Mouse (Mus musculus): ENCODE results near the gene Oard1.

Oard1 gene

GRCm38 (mm10) chr17:48437421-48437911, 27.7 kb downstream of the Oard1 start:
- no peak for DNase-seq

GRCm38 (mm10) chr17:48442745-48443457, 33.1 kb downstream of the Oard1 start:
- DNase-seq, result no peak

- no peak for DNase-seq
These were observed 33.8 kb downstream of the Oard1 start for GRCm38 (mm10) chr17:48443542-48444145.

- DNase-seq, result no peak
These were observed 37.9 kb downstream of the Oard1 start for GRCm38 (mm10) chr17:48447675-48448074.

GRCm38 (mm10) chr17:48450666-48451352, 41.0 kb downstream of the Oard1 start:
- no peak for DNase-seq

GRCm38 (mm10) chr17:48451353-48451675, 41.5 kb downstream of the Oard1 start, which contains the start of gene Tspo2:
Gene Tspo2 (minus strand): TSS chr17:48451522.
- DNase-seq, result no peak

GRCm38 (mm10) chr17:48451753-48452444, 42.1 kb downstream of the Oard1 start:
- DNase-seq, result no peak

- DNase-seq, result no peak
These were observed 43.7 kb downstream of the Oard1 start for GRCm38 (mm10) chr17:48453489-48453888.

GRCm38 (mm10) chr17:48454190-48454589, 44.4 kb downstream of the Oard1 start:
- DNase-seq, result no peak

GRCm38 (mm10) chr17:48454688-48455087, 44.9 kb downstream of the Oard1 start, which contains the start of gene Unc5cl:
Gene Unc5cl (plus strand): TSS chr17:48454901.
- DNase-seq, result no peak

GRCm38 (mm10) chr17:48455955-48456354, 46.1 kb downstream of the Oard1 start:
- no peak for DNase-seq

GRCm38 (mm10) chr17:48457971-48458653, 48.3 kb downstream of the Oard1 start:
- no peak for DNase-seq

GRCm38 (mm10) chr17:48462096-48462495, 52.3 kb downstream of the Oard1 start:
- no peak for DNase-seq

- DNase-seq, result no peak
These were observed 53.6 kb downstream of the Oard1 start for GRCm38 (mm10) chr17:48463391-48463790.

Measured in cerebellum, adult 8-10 months (tissue).